Mouse (Mus musculus): ENCODE data around the gene Lpin2. TPM values are rescaled to one million over a fixed set of nuclear protein-coding genes. Genes with fewer than 3 reads are reported as not detected.

Gene Lpin2
- polyA plus RNA-seq (2015; fragmentation: Nextera tagmentation; extraction: Ambion mirVana), result 9.7 and 9.9 TPM in 2 replicates

DNA sequence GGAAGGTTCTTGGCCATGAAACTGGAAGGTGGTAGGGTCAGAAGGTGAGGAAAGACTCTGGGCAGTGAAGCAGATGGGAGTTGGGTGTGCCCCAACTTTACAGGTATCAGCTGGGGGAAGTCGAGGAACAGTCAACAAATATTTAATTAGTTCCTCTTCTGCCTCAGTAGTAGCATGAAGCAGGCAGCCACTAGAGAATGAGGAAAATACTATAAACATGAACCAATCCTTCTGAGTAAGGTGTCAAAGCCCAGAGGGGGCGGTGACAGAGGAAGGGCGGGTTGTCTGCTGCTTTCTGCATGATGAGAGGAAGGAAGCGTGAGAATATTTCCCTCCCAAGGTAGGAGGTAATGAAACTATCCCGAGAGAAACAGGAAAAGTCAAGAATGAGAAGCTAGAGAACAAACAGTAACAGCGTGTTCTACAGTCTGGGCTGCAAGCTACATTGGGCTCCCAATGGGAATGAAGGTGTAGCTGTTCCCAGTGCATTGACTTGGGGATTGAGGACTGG lies at the start of gene Lpin2:
Gene Lpin2 (plus strand): TSS at position 350 of the 511 bp plus-strand sequence.

Other genes with a start within 250 kb of the Lpin2 start
- gene Myom1, start 179.9 kb upstream of the Lpin2 start, polyA plus RNA-seq (2015; fragmentation: Nextera tagmentation; extraction: Ambion mirVana), result 238 and 283 TPM in 2 replicates
- 1,033 and 1,135 TPM in 2 replicates for gene Myl12a, start 179.7 kb upstream of the Lpin2 start, polyA plus RNA-seq (2015; fragmentation: Nextera tagmentation; extraction: Ambion mirVana)
- gene Emilin2, start 129.4 kb downstream of the Lpin2 start, polyA plus RNA-seq (2015; fragmentation: Nextera tagmentation; extraction: Ambion mirVana), result 20.6 and 23.4 TPM in 2 replicates

Data from skeletal muscle tissue, postnatal 0 days (tissue).